Comparison of ENCODE assay signal across 21 mouse cellular contexts in the genomic region with DNA sequence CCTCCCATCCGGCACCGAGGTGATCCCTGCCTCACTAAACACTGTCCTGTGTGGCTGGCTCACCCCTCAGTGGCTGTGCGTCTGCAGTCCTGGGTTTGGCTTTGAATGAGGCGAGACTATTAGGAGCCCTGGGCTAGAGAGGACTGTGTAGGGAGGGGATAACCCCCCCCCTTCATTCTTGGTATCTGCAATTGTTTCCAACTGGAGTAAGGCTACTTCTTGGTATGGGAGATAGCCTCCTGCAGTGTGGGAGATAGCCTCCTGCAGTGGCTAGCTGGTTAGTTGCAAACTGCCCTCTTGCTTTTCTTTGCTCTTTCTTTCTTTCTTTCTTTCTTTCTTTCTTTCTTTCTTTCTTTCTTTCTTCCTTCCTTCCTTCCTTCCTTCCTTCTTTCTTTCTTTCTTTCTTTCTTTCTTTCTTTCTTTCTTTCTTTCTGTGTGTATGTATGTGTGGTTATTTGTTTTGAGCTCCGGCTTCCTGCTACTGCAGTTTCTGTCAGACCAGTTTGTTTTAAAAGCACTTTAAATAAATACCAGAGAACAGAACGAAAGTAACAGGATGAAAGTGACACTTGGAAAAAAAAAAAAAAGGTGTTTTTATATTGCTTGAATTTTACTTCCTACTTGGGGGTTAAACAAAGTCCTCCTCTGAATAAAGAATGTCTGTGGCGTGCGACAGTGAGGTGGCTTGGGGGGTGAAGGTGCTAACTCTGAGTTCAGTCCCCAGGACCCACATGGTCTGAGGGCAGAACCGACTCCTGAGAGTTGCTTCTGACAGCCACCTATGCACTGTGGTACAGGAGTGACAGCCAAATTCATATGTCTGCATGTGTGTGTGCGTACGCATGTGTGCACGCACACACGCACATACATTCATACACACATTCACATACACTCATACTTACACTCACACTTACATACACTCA. TPM values are rescaled to one million over a fixed set of nuclear protein-coding genes. Genes with fewer than 3 reads are reported as not detected.
DNase-seq lines count a peak whose midpoint lies in the region; ATAC-seq lines count a peak whose summit lies in the region.
"Had no signal": no experiment of that assay in that cellular context is flagged by ENCODE, and none has a peak within 500 bp of the region (broad histone marks: within the 10 kb centered on the region; RNA-seq: fewer than 3 reads in every experiment).

No protein-coding gene starts in this region.

- 0 out of 2 replicates have a peak, but pooled peaks cover 5% of the 10 kb centered on the region for H3K4me1 ChIP-seq in kidney, embryonic 15.5 days
- H3K4me1 ChIP-seq: hindbrain, embryonic 15.5 days; liver, embryonic 13.5 days had no signal

- 60% methylated on average over 13 of the region's 13 CpGs for WGBS in kidney, embryonic 15.5 days

- no peak overlapping the region for H3K9ac ChIP-seq in kidney, embryonic 15.5 days
- H3K9ac ChIP-seq: forebrain, postnatal 0 days; hindbrain, embryonic 15.5 days; limb, embryonic 12.5 days; liver, embryonic 13.5 days had no signal

- ATAC-seq in kidney, embryonic 15.5 days (replicated peaks; ENCODE audit: low FRiP score), result 0 out of 2 replicates have a peak, but pooled peaks have one; percentile 40
- peak; percentile 44 for ATAC-seq in CD4-positive, CD25-positive, alpha-beta regulatory T cell, adult 4 months
- ATAC-seq in activated CD4-positive, CD25-positive, alpha-beta regulatory T cell, adult 4 months, result peak; percentile 60
- ATAC-seq: forebrain, postnatal 0 days had no signal

- no peaks in the 10 kb centered on the region for H3K36me3 ChIP-seq in kidney, embryonic 15.5 days
- H3K36me3 ChIP-seq: hindbrain, embryonic 15.5 days; limb, embryonic 12.5 days; liver, embryonic 13.5 days had no signal

- DNase-seq in kidney, adult 9 months, result no peak
- peak; percentile 47 to 65 for DNase-seq in natural killer cell, adult 2 months (ENCODE audit: low spot score in 2 of 2)
- DNase-seq in cerebellum, adult 8-10 months, result no peak
- DNase-seq in layer of hippocampus, adult 8-10 months (ENCODE audit: low spot score in 2 of 2), result no peak
- DNase-seq: adrenal gland, postnatal 14 days; cerebellum, adult 9-10 months; forebrain, postnatal 0 days; heart, postnatal 14 days; kidney, adult 18-20 months; liver, embryonic 13.5 days; right cerebral cortex, postnatal 25 days had no signal

- H3K4me2 ChIP-seq in kidney, embryonic 15.5 days, result no peak overlapping the region
- H3K4me2 ChIP-seq: hindbrain, embryonic 15.5 days; limb, embryonic 12.5 days; liver, embryonic 13.5 days; midbrain, embryonic 11.5 days had no signal

- no peaks in the 10 kb centered on the region for H3K9me3 ChIP-seq in kidney, embryonic 15.5 days (replicated peaks)
- H3K9me3 ChIP-seq: hindbrain, embryonic 15.5 days; limb, embryonic 12.5 days; liver, embryonic 13.5 days had no signal

- H3K27me3 ChIP-seq in kidney, embryonic 15.5 days, result no peaks in the 10 kb centered on the region
- H3K27me3 ChIP-seq: hindbrain, embryonic 15.5 days; limb, embryonic 12.5 days; liver, embryonic 13.5 days had no signal

- no peak overlapping the region for H3K27ac ChIP-seq in kidney, embryonic 15.5 days
- H3K27ac ChIP-seq: hindbrain, embryonic 15.5 days; limb, embryonic 12.5 days; liver, embryonic 13.5 days had no signal

- no peak overlapping the region for H3K4me3 ChIP-seq in kidney, embryonic 15.5 days (replicated peaks)
- H3K4me3 ChIP-seq: hindbrain, embryonic 15.5 days; limb, embryonic 12.5 days; liver, embryonic 13.5 days had no signal

RNA-seq across cellular contexts. Expression of gene Spink2, which starts 45.3 kb away (rescaled TPM):
- polyA plus RNA-seq in kidney, embryonic 15.5 days (2015; fragmentation: Nextera tagmentation; extraction: Ambion mirVana), result 2.1 TPM in 2 replicates
- polyA plus RNA-seq in CD4-positive, CD25-positive, alpha-beta regulatory T cell, adult 4 months (2017; shearing (Covaris generic)), result not detected
- polyA plus RNA-seq in activated CD4-positive, CD25-positive, alpha-beta regulatory T cell, adult 4 months (2017; shearing (Covaris generic)), result under 1 TPM in 1 of 2 experiments, not detected in 1; 0.73 TPM
- total RNA-seq in layer of hippocampus, adult 8-10 months (2022), result not detected
- total RNA-seq: adrenal gland, postnatal 14 days; forebrain, postnatal 0 days; gastrocnemius, adult 18-20 months; granulocyte monocyte progenitor cell, adult 5-6 weeks; layer of hippocampus, adult 18-20 months had no signal
- polyA plus RNA-seq: C2C12 had no signal

RNA-seq across cellular contexts. Expression of gene Hopx, which starts 51.0 kb away (rescaled TPM):
- 1.0 and 1.7 TPM in 2 replicates for polyA plus RNA-seq in kidney, embryonic 15.5 days (2015; fragmentation: Nextera tagmentation; extraction: Ambion mirVana)
- 10 to 100 TPM; 16.4 to 20.4 TPM for polyA plus RNA-seq in CD4-positive, CD25-positive, alpha-beta regulatory T cell, adult 4 months (2017; shearing (Covaris generic))
- 10 to 100 TPM; 17.5 to 20.6 TPM for polyA plus RNA-seq in activated CD4-positive, CD25-positive, alpha-beta regulatory T cell, adult 4 months (2017; shearing (Covaris generic))
- 10 to 100 TPM; 67.3 to 87.2 (median 72.1) TPM for total RNA-seq in layer of hippocampus, adult 8-10 months (2022)
- polyA plus RNA-seq: limb, embryonic 12.5 days had no signal

Comparison
In these comparisons a context has a peak if more than half of its experiments do, and no peak if none do; other contexts are left out.
1. DNase-seq: peak in natural killer cell, adult 2 months (2 of 2); none in kidney, adult 9 months (single experiment), cerebellum, adult 8-10 months (single experiment) and layer of hippocampus, adult 8-10 months (0 of 2).
2. Peak in every context shown above with its lines, with median percentiles within 50 percentile points of each other: ATAC-seq.